Mouse (Mus musculus): ENCODE measurements around the gene Palb2.

DNA sequence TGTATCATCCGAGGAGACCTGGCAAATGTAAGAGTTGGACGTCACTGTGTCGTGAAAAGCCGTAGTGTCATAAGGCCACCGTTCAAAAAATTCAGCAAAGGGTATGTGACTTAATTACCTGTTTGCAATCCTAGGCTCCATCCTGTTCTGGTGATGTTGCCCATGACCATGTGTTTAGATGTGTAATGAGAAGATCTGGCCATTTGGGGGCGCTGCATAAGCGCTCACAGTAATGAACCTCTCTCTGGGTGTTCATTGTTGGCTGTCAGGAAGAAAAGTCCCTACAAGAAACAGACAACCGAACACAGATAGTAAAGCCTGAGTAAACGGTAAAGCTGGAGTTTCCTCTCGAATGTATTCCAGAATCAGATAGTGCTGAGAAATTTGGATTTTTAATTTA is 2.3 kb upstream of the Palb2 start:
- TF ChIP-seq POLR2A (IDR thresholded peaks at IDR 0.05; ENCODE audit: insufficient read length, low read depth), result no peak
- TF ChIP-seq SRF (IDR thresholded peaks at IDR 0.05; ENCODE audit: control insufficient read depth, insufficient read length, low read depth), result no peak
- no peak for TF ChIP-seq MYOG (IDR thresholded peaks at IDR 0.05; ENCODE audit: control insufficient read depth in 1 of 3, insufficient read depth in 1 of 3, insufficient read length in 2 of 3, low read depth in 2 of 3)
- no peak for TF ChIP-seq MYOD1 (IDR thresholded peaks at IDR 0.05; ENCODE audit: control insufficient read depth in 1 of 3, insufficient read length in 2 of 3, low read depth in 2 of 3)
- TF ChIP-seq TCF12 (IDR thresholded peaks at IDR 0.05; ENCODE audit: insufficient read depth, poor library complexity, severe bottlenecking), result no peak
- TF ChIP-seq POLR2AphosphoS2 (IDR thresholded peaks at IDR 0.05; ENCODE audit: insufficient read length, low read depth), result no peak
- TF ChIP-seq MAX (IDR thresholded peaks at IDR 0.05; ENCODE audit: low read depth), result no peak
- TF ChIP-seq TCF3 (IDR thresholded peaks at IDR 0.05; ENCODE audit: insufficient read length, low read depth), result no peak
- TF ChIP-seq REST (IDR thresholded peaks at IDR 0.05; ENCODE audit: insufficient read depth, insufficient read length), result no peak

Data from myocyte (in vitro differentiated cells).